Comparison of ENCODE assay signal across 25 mouse cellular contexts in the genomic region with DNA sequence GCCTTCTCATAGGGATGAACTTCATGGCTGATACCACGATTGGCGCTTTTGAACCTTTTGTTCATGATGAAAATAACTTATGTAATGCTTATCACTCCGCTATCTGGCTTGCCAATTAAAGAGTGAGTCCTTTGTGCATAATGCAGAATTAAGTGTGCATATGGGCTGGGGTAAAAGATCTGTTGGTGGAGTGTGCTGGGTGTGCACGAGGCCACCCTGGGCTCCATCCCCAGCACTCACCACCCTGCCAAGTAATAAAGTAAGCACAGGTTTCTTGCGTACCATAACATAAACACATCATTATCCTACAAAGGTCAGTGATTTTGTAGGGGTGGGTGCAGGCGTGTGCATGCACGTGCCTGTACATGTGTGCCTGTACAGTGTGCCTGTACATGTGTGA. TPM values are rescaled to one million over a fixed set of nuclear protein-coding genes. Genes with fewer than 3 reads are reported as not detected.
"Had no signal": no experiment of that assay in that cellular context is flagged by ENCODE, and none has a peak within 500 bp of the region (broad histone marks: within the 10 kb centered on the region; RNA-seq: fewer than 3 reads in every experiment).

No protein-coding gene starts in this region.

- H3K27ac ChIP-seq: hindbrain, embryonic 15.5 days; kidney, embryonic 15.5 days; limb, embryonic 10.5 days; limb, embryonic 13.5 days; liver, embryonic 12.5 days; liver, embryonic 15.5 days; neural tube, embryonic 12.5 days; neural tube, embryonic 15.5 days; stomach, embryonic 15.5 days had no signal

- H3K4me3 ChIP-seq: hindbrain, embryonic 15.5 days; kidney, embryonic 15.5 days; limb, embryonic 10.5 days; limb, embryonic 13.5 days; liver, embryonic 12.5 days; liver, embryonic 15.5 days; neural tube, embryonic 12.5 days; neural tube, embryonic 15.5 days; stomach, embryonic 15.5 days had no signal

- H3K9me3 ChIP-seq: hindbrain, embryonic 15.5 days; kidney, embryonic 15.5 days; limb, embryonic 10.5 days; limb, embryonic 13.5 days; liver, embryonic 12.5 days; liver, embryonic 15.5 days; neural tube, embryonic 12.5 days; neural tube, embryonic 15.5 days; stomach, embryonic 15.5 days had no signal

- H3K36me3 ChIP-seq: hindbrain, embryonic 15.5 days; kidney, embryonic 15.5 days; limb, embryonic 10.5 days; limb, embryonic 13.5 days; liver, embryonic 12.5 days; liver, embryonic 15.5 days; neural tube, embryonic 12.5 days; neural tube, embryonic 15.5 days; stomach, embryonic 15.5 days had no signal

- ATAC-seq: liver, embryonic 12.5 days had no signal

- H3K27me3 ChIP-seq: hindbrain, embryonic 15.5 days; kidney, embryonic 15.5 days; limb, embryonic 13.5 days; liver, embryonic 12.5 days; liver, embryonic 15.5 days; neural tube, embryonic 12.5 days; neural tube, embryonic 15.5 days; stomach, embryonic 15.5 days had no signal

- H3K9ac ChIP-seq: hindbrain, embryonic 15.5 days; kidney, embryonic 15.5 days; limb, embryonic 13.5 days; liver, embryonic 12.5 days; liver, embryonic 15.5 days; neural tube, embryonic 12.5 days; neural tube, embryonic 15.5 days; stomach, embryonic 15.5 days had no signal

- DNase-seq: kidney, adult 8-10 months; kidney, postnatal 10 days; kidney, postnatal 36 days; lung, adult 2 months; lung, postnatal 14 days; midbrain, embryonic 14.5 days; right cerebral cortex, adult 18-20 months; right cerebral cortex, postnatal 14 days; right cerebral cortex, postnatal 4 days; spleen, adult 18-20 months; thymus, adult 2 months; thymus, postnatal 14 days; thymus, postnatal 4 days had no signal

- H3K4me2 ChIP-seq: hindbrain, embryonic 15.5 days; kidney, embryonic 15.5 days; limb, embryonic 13.5 days; liver, embryonic 12.5 days; liver, embryonic 15.5 days; midbrain, embryonic 11.5 days; neural tube, embryonic 12.5 days; neural tube, embryonic 15.5 days; stomach, embryonic 15.5 days had no signal

- H3K4me1 ChIP-seq: hindbrain, embryonic 15.5 days; kidney, embryonic 15.5 days; limb, embryonic 10.5 days; limb, embryonic 13.5 days; liver, embryonic 12.5 days; neural tube, embryonic 12.5 days; neural tube, embryonic 15.5 days; stomach, embryonic 15.5 days had no signal

RNA-seq across cellular contexts. Expression of gene Ppara, which starts 40.2 kb away (rescaled TPM):
- total RNA-seq: megakaryocyte progenitor cell, adult 5-6 weeks; megakaryocyte-erythroid progenitor cell, adult 5-6 weeks had no signal
